Mouse (Mus musculus): ENCODE data around the gene Rgs6.

The Rgs6 gene

GRCm38 (mm10) chr12:83087010-83087409 is 498.9 kb downstream of the Rgs6 start:
- DNase-seq (ENCODE audit: low read depth, low spot score): no peak

- DNase-seq (ENCODE audit: low read depth, low spot score): no peak
Measured at GRCm38 (mm10) chr12:83087555-83087954, 499.5 kb downstream of the Rgs6 start.

GRCm38 (mm10) chr12:83092001-83092400 is 503.9 kb downstream of the Rgs6 start:
- DNase-seq (ENCODE audit: low read depth, low spot score): no peak

GRCm38 (mm10) chr12:83097787-83098186 is 509.7 kb downstream of the Rgs6 start:
- no peak for DNase-seq (ENCODE audit: low read depth, low spot score)

- peak; percentile 34 for DNase-seq (ENCODE audit: low read depth, low spot score)
Measured at GRCm38 (mm10) chr12:83098646-83099371, 510.7 kb downstream of the Rgs6 start.

- no peak for DNase-seq (ENCODE audit: low read depth, low spot score)
Measured at GRCm38 (mm10) chr12:83099920-83100319, 511.8 kb downstream of the Rgs6 start.

- DNase-seq (ENCODE audit: low read depth, low spot score): no peak
Measured at GRCm38 (mm10) chr12:83100413-83100812, 512.3 kb downstream of the Rgs6 start.

GRCm38 (mm10) chr12:83100848-83101247 is 512.8 kb downstream of the Rgs6 start:
- DNase-seq (ENCODE audit: low read depth, low spot score): no peak

- no peak for DNase-seq (ENCODE audit: low read depth, low spot score)
Measured at GRCm38 (mm10) chr12:83105514-83106119, 517.5 kb downstream of the Rgs6 start.

GRCm38 (mm10) chr12:83106120-83106517 is 518.0 kb downstream of the Rgs6 start:
- DNase-seq (ENCODE audit: low read depth, low spot score): no peak

GRCm38 (mm10) chr12:83109486-83109885 is 521.4 kb downstream of the Rgs6 start:
- DNase-seq (ENCODE audit: low read depth, low spot score): no peak

GRCm38 (mm10) chr12:83109891-83110630 is 522.0 kb downstream of the Rgs6 start:
- DNase-seq (ENCODE audit: low read depth, low spot score): no peak

- no peak for DNase-seq (ENCODE audit: low read depth, low spot score)
Measured at GRCm38 (mm10) chr12:83110711-83111110, 522.6 kb downstream of the Rgs6 start.

- no peak for DNase-seq (ENCODE audit: low read depth, low spot score)
Measured at GRCm38 (mm10) chr12:83112283-83112682, 524.2 kb downstream of the Rgs6 start.

- DNase-seq (ENCODE audit: low read depth, low spot score): no peak
Measured at GRCm38 (mm10) chr12:83112901-83113628, 525.0 kb downstream of the Rgs6 start.

GRCm38 (mm10) chr12:83113971-83114370 is 525.9 kb downstream of the Rgs6 start:
- no peak for DNase-seq (ENCODE audit: low read depth, low spot score)

GRCm38 (mm10) chr12:83114396-83115053 is 526.4 kb downstream of the Rgs6 start:
- DNase-seq (ENCODE audit: low read depth, low spot score): no peak

GRCm38 (mm10) chr12:83124111-83124510 is 536.0 kb downstream of the Rgs6 start:
- DNase-seq (ENCODE audit: low read depth, low spot score): no peak

- DNase-seq (ENCODE audit: low read depth, low spot score): peak; percentile 55
Measured at GRCm38 (mm10) chr12:83125284-83125683, 537.2 kb downstream of the Rgs6 start.

GRCm38 (mm10) chr12:83126923-83127322 is 538.8 kb downstream of the Rgs6 start:
- no peak for DNase-seq (ENCODE audit: low read depth, low spot score)

- DNase-seq (ENCODE audit: low read depth, low spot score): no peak
Measured at GRCm38 (mm10) chr12:83127955-83128354, 539.9 kb downstream of the Rgs6 start.

Measured in telencephalon, adult 2 months (tissue).